Mouse (Mus musculus) right cerebral cortex, postnatal 10 days (tissue): ENCODE measurements around the gene 4930415O20Rik.

Experiments
- DNase-seq, 2 experiments: peaks; one replicate each; pipeline ENCODE4 v3.0.0; 2021; ENCODE audit warnings: low spot score in 2 of 2

Gene 4930415O20Rik

DNA sequence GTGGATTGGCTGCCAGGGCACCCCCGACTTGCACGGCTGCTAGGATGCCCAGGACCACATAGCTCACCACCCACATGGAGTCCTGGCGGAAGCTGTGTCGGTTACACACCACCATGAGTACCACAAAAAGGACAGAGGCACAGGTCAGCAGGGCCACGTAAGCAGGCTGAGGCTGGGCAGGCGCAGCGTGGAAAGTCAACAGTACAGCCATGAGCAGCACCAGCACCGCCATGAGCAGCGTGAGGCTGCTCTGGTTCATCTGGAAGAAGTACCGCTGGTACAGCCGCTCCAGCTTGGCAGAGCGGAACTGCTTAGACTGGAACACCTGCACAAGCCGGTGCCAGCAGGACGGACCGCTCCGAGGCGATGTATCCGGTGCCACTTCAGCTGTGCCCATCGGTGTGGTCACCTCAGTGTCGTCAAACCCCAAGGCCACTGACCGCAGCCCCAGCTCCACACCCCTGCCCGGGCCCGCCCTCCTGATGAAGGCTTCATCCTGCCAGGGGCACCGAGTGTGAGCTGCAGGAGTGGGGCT is 33.3 kb downstream of the 4930415O20Rik start:
- DNase-seq: no peak

- DNase-seq: no peak
These were observed 35.3 kb downstream of the 4930415O20Rik start for GRCm38 (mm10) chr15:98606051-98606536.

DNA sequence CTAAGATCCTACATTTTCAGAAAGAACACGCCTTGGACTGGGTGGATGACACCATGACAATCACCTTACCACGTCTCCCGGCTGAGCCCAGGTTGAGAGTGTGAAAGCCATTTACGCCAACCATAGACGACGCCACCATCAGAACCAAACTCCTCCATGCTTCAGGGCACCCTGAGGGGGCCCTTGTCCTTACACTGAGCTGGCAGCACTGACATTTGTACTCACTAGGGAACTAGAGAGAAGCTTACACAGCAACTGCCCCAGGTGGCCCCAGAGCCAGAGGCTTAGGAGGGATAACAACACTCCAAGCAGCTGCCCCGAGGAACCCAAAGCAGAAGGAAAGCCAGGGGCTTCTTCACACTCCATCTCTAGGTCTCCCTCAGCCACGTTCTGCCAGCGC is 35.9 kb downstream of the 4930415O20Rik start:
- DNase-seq: no peak

DNA sequence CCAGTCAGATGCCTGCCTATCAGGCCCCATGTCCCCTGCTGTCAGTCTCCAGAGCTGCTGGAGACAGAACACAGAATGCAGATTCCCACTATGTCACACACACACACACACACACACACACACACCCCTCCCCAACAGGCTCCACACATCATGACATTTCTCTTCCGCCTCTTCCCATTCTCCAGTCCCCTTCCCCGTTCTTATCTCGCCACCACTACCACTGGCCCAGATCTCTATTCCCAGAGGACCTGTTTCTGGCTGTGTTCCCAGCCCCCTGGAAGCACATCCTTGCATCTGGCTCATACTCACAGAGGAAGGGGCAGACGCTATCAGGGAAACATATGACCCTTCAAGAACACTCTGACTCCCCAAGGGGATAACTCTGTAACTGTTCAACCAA is 36.8 kb downstream of the 4930415O20Rik start:
- no peak for DNase-seq

DNA sequence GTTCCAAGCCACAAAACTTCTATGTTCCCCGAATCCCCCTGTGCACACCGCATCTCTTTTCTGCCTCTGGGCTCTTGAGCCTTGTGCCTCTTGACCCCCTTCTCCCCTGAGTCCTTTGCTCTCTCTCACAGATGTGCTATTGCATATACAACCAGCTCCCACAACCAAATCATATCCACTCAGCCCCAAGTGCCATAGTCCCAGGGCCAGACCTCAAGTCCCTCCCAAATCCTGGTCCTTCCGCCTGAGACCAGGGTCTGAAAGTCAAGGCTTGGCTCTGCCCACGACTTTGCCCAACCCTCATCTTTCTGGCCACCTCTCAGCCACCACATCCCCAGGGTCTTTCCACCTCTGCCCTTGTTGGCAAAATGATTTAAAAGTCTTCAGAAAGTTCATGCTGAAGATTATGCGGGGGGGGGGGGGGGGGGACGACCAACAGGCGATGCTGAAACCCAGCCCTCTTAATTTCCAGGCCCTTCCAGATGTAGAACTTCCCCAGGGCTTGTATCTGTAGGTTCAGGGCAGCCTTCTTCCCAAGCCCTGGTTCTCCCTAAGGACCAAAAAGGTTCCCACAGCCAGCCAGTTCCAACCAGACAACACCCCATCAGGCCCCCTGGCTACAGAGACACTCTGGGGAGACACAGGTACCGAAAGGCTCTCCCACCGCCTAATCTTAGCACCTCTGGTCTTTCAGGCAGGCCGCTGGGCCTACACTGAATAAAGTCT is 37.4 kb downstream of the 4930415O20Rik start:
- DNase-seq: no peak

DNA sequence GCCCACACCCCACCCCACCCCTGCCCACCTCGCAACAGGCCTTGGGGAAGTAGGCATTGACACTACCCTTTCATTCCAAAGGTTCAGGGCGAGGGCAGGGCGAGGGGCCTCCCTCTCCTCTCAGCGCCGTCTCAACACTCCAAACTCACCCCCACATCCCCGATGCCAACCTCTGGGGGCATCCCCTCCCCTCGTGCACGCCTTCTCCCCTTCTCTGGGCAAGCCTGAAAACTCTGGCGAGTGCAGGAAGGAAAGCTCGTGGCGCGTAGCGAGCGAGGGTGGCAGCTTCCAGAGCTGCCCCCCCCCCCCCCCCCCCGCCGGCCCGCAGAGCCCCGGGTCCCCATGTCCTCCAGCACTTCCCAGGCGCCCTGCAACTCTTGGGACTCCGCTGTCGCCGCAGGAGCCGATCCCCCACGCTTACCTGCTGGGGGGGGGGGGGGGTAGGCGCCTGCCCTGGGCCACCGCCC is 38.0 kb downstream of the 4930415O20Rik start:
- DNase-seq: no peak

GRCm38 (mm10) chr15:98609331-98610130 is 38.7 kb downstream of the 4930415O20Rik start, which contains the start of gene Adcy6:
Adcy6 (minus strand) TSS chr15:98610076.
- DNase-seq: peak; percentile 89 to 90

GRCm38 (mm10) chr15:98610131-98610633 is 39.4 kb downstream of the 4930415O20Rik start:
- no peak for DNase-seq

- no peak for DNase-seq
These were observed 41.4 kb downstream of the 4930415O20Rik start for GRCm38 (mm10) chr15:98612229-98612628.

DNA sequence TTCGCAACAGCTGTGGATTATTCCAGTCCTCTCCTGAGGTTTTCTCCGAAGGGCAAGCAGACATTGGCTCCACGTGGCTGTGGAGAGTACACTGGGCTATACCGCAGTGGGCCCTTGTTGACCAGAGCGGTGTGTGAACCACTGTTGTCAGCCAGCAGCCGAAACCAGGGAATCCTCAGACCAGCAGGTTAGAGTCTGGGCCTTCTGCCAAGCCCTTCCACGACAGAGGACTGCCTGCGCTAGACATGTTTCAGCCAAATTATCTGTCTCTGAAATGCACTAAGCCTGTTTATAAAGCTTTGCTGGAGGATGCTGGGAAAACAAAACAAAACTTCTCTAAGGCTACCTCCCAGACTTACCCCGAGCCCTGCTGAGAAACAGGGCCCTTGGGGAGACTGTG is 43.7 kb downstream of the 4930415O20Rik start:
- no peak for DNase-seq

DNA sequence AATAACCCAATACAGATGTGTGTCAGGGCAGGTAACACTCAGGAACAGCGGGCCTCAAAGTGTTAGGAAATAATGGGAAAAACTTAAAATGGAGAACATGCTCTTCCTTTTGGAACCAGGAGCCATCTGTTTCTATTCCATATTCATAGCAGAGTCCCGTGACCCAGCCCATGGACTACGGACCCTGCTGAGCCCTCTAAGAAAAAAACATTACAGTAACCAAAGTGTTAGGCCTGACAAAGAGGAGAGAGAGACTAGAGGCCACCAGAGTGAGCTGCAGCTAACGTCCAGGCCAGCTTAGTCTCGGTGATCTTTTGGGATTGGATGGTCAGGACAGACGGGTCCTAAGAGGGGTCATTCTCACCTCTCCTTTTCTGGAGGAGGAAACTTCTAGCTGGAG is 44.2 kb downstream of the 4930415O20Rik start:
- no peak for DNase-seq

GRCm38 (mm10) chr15:98615751-98616150 is 44.9 kb downstream of the 4930415O20Rik start:
- no peak for DNase-seq

DNA sequence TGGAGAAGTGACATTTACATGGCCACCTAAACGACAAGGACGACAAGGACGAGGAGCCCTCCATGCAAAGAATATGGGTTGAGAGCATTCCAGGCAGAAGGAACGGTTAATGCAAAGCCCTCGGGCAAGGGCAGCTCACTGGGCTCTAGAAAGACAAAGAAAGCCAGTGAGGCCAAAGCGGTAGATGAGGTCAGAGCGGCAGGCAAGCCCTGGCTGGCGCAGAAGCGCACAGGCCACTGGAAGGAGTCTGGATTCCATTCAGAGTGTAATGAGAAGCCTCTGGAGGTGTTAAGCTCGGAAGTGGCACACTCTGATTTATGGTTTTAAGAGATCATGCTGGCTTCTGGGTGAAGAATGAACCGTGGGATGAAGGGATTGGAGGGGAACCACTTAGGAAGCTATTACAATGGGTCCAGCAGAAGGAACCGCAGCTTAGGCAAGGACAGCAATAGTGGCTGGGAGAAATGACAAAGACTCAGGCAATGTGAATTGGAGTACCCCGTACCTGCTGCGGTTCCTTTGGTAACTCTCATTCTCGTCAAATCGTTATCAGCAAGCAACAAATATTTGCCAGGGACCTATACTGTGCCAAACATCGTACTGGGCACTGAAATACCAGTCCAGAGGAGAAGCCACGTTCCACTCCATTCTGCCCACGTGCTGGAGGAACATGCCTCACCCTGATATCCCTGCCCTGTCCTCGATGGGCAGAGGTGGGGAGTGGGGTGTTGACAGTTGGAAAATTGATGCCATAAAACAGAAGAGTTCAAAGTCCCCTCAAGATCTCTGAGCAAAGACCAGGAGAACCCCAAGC is 45.8 kb downstream of the 4930415O20Rik start:
- no peak for DNase-seq

DNA sequence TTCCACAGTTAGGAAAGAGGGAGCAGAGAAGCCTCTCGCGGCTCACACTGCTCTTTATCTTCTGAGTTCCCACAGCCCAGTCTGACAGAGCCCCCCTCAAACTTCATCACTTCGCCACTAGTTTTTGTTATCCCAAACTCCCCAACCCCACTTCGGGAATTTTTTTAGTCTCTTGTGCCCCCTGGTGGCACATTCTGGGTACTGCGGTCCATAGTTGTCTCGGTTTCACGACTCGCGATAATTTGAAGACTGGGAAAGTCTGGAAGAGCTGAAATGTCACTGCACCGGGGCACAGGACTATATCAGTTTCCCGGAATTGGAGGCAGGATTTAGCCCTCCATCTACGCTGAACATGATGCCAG is 46.4 kb downstream of the 4930415O20Rik start:
- peak in 1 of 2 experiments; percentile 84 for DNase-seq

GRCm38 (mm10) chr15:98622199-98622598 is 51.4 kb downstream of the 4930415O20Rik start:
- no peak for DNase-seq

DNA sequence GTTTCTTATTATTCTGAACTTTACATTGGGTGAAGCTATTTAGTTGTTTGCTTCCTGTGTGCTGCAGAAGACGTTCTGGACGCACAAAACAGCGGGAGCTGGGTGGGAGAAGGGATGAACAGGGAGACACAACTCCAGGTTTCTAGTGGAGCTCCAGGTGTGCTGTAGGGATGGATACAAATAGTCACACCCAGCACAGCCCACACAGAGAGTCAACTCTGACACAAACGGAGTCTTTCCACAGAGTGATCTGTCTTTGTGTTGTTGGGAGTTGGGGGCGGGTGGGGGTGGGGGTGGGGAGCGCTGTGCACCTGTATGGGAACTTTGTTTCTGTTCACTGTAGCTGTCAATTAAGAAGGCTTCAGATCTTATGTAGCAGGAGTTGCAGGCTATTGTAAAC is 51.9 kb downstream of the 4930415O20Rik start:
- no peak for DNase-seq

DNA sequence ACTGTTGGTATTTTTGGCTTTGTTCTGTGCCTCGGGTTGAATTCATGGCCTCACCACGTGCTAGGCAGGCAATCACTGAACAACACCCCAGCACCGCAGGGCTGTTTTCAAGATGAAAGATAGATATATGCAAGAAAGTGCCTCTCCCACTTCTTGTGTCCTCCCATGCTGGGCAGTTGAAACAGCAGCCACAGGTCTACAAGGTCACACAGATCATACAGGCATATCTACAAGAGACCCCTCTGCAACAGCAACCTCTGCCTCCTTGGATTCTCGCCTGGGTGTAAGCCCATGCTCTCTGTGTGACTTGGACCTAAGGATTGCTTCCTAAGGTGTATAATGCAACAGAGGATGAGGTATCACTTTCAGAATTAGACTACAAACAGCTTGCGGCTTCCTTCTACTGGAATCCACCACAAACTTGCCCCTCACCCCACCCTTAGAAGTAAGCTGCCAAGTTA is 52.6 kb downstream of the 4930415O20Rik start:
- DNase-seq: no peak

GRCm38 (mm10) chr15:98626078-98626477 is 55.3 kb downstream of the 4930415O20Rik start:
- DNase-seq: no peak

- no peak for DNase-seq
These were observed 55.8 kb downstream of the 4930415O20Rik start for GRCm38 (mm10) chr15:98626487-98627212.

GRCm38 (mm10) chr15:98628589-98629254 is 57.9 kb downstream of the 4930415O20Rik start:
- DNase-seq: peak in 1 of 2 experiments; percentile 53
